Mouse (Mus musculus) cerebellum, adult 18-20 months (tissue): ENCODE data around the gene Habp2.

Experiments
- DNase-seq, 2 experiments: peaks; one replicate each; pipeline ENCODE4 v3.0.0; 2021

Habp2 gene

GRCm38 (mm10) chr19:56286866-56287265 lies at the start of gene Habp2:
Habp2 (plus strand) TSS chr19:56287137.
- no peak for DNase-seq

- no peak for DNase-seq
Observed at GRCm38 (mm10) chr19:56238501-56238900, 48.4 kb upstream of the Habp2 start.

- no peak for DNase-seq
Observed at GRCm38 (mm10) chr19:56245201-56245600, 41.7 kb upstream of the Habp2 start.

GRCm38 (mm10) chr19:56252815-56253214 lies 34.1 kb upstream of the Habp2 start:
- no peak for DNase-seq

- no peak for DNase-seq
Observed at GRCm38 (mm10) chr19:56253271-56253670, 33.7 kb upstream of the Habp2 start.

- DNase-seq, result no peak
Observed at GRCm38 (mm10) chr19:56254751-56255150, 32.2 kb upstream of the Habp2 start.

GRCm38 (mm10) chr19:56255506-56255905 lies 31.4 kb upstream of the Habp2 start:
- DNase-seq, result peak in 1 of 2 experiments; percentile 17

- no peak for DNase-seq
Observed at GRCm38 (mm10) chr19:56256235-56256634, 30.7 kb upstream of the Habp2 start.

GRCm38 (mm10) chr19:56256741-56257140 lies 30.2 kb upstream of the Habp2 start:
- DNase-seq, result no peak

- DNase-seq, result peak in 1 of 2 experiments; percentile 16
Observed at GRCm38 (mm10) chr19:56263696-56264095, 23.2 kb upstream of the Habp2 start.

GRCm38 (mm10) chr19:56264175-56264574 lies 22.8 kb upstream of the Habp2 start:
- no peak for DNase-seq

GRCm38 (mm10) chr19:56265149-56265548 lies 21.8 kb upstream of the Habp2 start:
- DNase-seq, result no peak

GRCm38 (mm10) chr19:56272081-56272480 lies 14.9 kb upstream of the Habp2 start:
- no peak for DNase-seq

GRCm38 (mm10) chr19:56277140-56277804 lies 9.7 kb upstream of the Habp2 start:
- no peak for DNase-seq

- no peak for DNase-seq
Observed at GRCm38 (mm10) chr19:56277951-56278350, 9.0 kb upstream of the Habp2 start.

GRCm38 (mm10) chr19:56278366-56278765 lies 8.6 kb upstream of the Habp2 start:
- no peak for DNase-seq

- DNase-seq, result no peak
Observed at GRCm38 (mm10) chr19:56285222-56285621, 1.7 kb upstream of the Habp2 start.

- DNase-seq, result no peak
Observed at GRCm38 (mm10) chr19:56287580-56288367, 837 bp downstream of the Habp2 start.

- DNase-seq, result no peak
Observed at GRCm38 (mm10) chr19:56288436-56288835, 1.5 kb downstream of the Habp2 start.

GRCm38 (mm10) chr19:56289642-56290041 lies 2.7 kb downstream of the Habp2 start:
- DNase-seq, result no peak

- DNase-seq, result no peak
Observed at GRCm38 (mm10) chr19:56291898-56292297, 5.0 kb downstream of the Habp2 start.

- DNase-seq, result no peak
Observed at GRCm38 (mm10) chr19:56292335-56292734, 5.4 kb downstream of the Habp2 start.

- DNase-seq, result peak; percentile 90 to 92
Observed at GRCm38 (mm10) chr19:56294654-56295399, 7.9 kb downstream of the Habp2 start.

- DNase-seq, result no peak
Observed at GRCm38 (mm10) chr19:56296668-56297067, 9.7 kb downstream of the Habp2 start.
